Mouse (Mus musculus): ENCODE data around the gene Mapkap1.

The Mapkap1 gene

DNA sequence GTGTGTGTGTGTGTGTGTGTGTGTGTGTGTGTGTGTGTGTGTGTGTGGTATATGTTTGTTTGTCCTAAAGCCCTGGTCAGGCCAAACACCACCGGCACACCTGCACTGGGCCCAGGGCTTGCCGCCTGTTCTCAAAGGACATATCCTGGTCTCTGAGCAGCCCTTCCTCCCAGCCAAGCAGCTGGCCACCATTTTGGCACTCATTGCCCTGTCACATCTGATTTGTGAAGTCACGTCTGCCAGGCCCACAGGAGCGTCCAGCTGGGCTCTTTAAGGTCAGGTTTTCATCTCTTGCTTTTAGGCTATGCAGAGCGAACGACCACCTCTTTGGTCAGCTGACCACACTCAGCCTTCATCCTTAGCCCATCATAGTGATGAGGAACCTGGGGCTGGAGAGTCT, 223.9 kb downstream of the Mapkap1 start:
- no peak for DNase-seq (ENCODE audit: low spot score in 2 of 2)

DNA sequence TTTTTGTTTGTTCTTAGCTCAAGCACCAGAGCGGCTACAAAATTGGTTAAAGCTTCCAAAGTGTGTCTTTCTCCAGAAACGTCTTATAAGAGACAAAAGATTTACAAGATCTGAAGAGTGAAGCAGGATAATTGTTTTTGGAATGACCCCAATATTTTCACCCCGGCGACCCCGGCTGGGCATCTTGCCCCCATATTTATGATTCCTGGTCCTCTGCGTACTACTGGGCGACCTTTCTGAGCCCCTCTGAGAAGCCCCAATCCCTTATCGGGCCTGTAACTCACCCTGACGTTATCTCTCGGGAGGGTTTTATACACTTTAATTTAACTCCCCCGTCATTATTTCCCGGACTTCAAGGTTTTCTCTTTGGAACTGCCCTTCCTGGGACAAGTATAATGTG, 225.5 kb downstream of the Mapkap1 start:
- no peak for DNase-seq (ENCODE audit: low spot score in 2 of 2)

DNA sequence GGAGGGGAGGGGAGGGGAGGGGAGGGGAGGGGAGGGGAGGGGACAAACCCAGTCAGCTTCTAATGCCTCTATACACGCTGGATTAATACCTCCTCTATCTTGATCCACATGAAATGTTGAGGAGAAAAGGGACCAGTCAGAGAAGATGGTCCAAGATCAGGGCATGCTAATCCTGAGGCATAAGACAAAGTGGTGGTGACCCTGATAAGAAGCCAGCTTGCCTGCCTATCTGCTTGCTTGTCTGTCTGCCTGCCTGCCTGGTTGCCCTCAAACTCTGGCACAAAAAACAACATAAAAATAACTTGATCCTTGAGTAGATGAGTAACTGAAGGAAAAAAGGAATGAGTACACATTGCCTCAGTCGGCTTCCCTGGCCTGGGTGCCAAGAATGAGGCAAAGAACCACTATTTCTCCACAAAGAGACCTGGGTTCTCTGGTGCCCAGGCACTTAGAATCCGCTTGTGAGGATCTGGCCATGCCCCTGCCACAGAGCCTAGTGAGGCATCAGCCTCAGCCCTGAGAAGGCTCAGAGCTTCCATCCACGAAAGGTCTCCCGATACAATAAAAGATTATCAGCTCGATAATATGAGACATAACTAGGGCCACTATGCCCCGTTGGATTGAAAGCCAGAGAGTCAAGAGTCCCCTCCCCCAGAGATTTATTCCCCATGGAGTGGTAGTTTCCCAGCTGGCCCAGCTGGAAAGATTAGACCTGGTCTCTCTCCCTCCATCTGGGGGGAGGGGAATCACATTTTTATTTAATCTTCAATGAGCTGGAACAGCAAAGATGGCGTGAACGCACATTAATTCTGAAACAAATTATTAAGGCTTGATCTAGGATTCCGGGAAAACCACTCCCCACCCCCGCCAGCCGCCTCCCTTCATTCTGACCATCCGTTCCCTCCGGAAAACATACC, 228.9 kb downstream of the Mapkap1 start:
- DNase-seq (ENCODE audit: low spot score in 2 of 2): no peak

DNA sequence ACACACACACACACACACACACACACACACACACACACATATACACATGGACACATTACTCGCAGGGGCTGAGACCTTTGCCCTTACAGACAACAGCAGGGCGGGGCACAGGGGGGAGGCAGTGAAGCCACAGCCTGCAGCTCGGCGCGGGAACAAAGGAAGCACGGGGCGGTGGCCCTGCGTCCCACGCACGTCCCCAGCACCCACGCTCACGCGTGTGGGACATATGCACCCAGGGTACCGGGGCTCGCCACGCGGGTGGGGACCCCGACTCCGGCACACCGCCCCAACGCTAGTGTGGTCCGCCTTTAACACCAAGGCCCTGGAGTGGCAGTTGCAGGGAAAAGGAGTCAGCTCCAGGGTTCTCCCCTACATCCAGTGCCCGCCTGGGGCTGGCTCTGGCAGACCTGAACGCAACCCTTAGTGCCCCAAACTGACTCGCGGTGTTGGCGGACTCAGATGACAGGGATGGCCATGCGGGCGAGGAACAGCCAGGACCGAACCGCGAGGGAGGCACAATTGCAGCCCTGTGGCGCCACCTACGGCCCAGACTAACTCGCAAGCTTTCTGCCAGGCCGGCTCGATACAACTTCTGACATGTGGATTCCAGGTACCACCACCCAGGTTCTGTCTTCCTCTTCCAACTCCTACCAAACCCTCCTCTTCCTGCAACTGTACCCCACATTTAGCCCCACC, 232.5 kb downstream of the Mapkap1 start:
- DNase-seq (ENCODE audit: low spot score in 2 of 2): peak; percentile 61 to 88

DNA sequence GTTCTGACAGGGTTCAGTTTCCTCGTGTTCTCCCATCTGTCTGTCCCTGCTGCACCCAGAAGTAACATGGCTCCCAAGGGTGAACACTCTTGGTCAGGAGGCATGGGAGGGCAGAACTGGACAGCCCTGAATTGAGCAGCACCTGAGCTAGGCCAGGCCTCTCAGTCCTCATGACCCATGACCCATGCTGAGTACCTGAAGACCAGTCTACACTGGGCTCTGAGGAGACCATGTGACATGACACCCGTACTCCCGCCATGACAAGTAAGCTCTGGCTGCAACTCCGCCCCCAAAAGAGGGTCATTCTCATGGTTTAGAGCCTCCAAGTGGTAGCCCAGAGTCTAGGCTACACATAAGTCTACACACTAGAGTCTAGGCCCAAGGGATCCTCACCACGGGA, 233.2 kb downstream of the Mapkap1 start:
- no peak for DNase-seq (ENCODE audit: low spot score in 2 of 2)

DNA sequence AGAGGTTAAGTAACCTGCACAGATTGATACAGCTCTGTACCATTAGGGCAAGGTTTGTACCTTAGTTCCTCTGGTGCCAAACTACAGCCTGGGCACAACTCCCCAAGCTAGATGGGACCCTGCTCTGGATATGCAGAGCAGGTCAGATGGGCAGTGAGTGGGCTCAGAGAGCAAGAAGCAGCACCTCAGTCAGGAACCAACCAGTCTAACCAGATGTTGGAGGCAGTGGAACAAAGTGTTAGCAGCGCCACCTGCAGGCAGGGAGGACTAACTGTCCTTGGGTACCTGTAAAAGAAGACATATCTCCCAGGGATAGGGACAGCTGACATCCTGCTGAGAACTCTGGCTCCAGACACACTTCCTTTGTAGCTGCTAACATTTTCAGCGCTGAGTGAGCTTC, 235.8 kb downstream of the Mapkap1 start:
- peak; percentile 54 to 83 for DNase-seq (ENCODE audit: low spot score in 2 of 2)

DNA sequence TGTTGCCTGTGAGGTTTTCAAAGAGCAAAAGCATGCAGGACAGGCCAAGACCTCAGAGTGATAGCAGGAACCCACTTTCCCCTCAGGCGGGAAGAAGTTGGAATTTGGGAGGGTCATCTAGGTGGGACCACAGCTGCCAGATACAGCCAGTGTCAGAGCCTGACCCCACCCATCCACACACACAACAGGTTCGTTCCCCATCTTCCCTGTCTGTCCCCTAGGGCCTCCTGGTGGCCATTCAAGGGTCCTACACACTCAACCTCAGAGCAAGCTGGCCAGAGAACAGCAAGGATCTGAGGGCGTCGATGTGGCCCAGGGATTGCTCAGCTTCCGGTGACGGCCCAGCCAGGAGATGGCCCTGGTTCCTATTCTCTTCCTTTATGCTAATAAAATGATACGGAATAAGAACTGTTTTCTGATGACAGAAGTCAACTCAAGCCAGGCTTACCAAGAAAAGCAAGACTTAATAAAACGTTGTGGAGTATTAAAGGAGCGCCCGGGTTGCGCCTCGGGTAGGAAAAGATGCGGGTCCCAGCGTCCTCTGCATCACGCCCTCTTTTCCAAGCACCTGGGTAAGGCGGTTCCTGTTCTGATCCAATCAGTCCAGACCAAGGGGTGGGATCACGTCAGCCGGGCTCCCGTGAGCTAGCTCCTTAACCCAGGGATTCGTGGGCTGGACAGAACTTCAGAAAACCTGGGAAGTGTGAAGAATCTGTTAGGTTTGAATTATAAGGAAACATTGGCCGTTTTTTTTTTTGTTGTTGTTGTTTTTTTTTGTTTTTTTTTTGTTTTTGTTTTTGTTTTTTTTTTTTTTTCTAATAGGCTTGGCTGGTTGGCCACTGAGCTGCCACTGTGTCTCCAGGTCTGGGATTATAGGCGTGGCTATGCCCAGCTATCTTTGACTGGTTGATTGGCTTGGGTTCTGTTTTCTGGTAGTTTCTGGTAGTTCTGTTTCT, 238.3 kb downstream of the Mapkap1 start:
- DNase-seq (ENCODE audit: low spot score in 2 of 2): peak; percentile 24 to 71

DNA sequence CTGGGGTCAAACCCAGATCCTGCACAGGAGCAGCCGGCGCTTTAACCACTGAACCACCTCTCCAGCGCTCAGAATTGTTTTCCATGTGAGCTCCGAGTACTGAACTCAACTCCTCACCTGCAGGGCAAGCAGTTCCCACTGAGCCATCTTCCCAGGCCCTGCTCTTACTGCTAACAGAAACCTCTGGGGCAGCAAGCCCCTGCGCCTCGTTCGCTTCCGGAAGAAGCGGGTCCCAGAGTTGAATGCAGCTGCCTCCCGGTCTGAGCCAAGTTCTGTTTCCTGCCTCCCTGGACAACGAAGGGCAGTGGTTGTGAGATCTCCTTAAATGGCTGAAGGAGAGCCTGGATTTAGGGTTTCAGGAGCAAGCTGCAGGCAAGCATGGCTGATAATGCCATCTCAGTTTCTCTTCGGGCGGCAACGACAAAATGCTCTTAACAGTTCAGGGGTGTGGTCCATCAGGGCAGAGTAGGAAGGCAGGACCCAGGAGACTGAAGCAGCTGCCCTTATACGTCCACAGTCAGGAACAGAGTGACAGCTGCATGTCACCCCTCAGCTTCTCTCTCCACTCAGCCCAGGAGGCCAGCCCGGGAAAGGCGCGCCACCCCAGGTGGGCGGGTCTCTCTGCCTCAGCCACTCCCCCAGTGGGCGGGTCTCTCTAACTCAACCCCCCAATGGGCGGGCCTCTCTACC, 239.4 kb downstream of the Mapkap1 start:
- DNase-seq (ENCODE audit: low spot score in 2 of 2): peak; percentile 65 to 89

DNA sequence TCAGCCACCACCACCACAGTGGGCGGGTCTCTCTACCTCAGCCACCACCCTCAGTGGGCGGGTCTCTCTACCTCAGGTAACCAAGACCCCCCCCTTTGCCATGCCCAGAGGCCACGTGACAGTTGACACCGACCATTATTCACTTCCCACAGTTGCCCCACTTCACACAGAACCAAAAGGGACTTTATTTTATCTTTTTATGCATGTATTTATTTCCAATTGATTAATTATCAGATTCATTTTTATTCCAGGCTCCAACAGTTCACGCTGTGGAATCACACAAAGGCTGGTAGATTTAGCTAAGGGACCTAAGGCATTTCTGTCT, 239.9 kb downstream of the Mapkap1 start:
- DNase-seq (ENCODE audit: low spot score in 2 of 2): no peak

DNA sequence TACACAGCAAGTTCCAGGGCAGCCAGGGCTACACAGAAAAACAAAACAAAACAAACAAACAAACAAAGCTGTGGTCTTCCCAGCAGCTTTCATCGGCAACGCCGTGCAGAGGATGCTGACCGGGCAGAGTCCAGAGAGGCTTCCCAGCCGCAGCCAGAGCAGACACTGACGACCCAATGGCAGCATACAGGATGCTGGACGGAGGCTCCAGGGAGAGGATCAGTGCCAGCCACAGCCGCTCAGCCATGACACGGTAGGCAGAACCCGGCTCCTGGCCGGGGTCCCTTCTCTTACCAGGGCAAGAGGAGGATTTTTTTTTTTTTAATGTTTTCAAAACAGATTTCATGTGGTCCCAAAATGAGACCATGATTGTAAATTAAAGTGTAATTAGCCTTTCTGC, 240.8 kb downstream of the Mapkap1 start:
- no peak for DNase-seq (ENCODE audit: low spot score in 2 of 2)

DNA sequence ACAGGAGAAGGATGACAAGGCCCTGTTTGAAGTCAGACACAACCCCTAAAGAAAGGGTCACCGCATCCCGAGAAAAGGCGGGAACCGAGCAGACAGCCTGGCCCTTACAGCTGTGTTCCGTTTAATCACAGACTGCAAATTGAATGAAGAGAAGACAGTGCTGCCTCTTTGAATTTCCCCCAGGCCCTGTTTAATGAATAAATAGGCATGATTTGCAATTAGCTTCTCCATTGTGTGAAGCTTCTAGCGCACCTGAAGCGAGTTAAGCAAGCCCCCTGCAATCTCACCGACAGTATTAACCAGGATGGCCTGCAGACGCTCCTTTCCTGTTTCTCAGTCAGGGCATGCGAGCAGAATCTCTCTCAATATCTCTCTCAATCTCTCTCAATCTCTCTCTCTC, 261.2 kb downstream of the Mapkap1 start:
- DNase-seq (ENCODE audit: low spot score in 2 of 2): no peak

DNA sequence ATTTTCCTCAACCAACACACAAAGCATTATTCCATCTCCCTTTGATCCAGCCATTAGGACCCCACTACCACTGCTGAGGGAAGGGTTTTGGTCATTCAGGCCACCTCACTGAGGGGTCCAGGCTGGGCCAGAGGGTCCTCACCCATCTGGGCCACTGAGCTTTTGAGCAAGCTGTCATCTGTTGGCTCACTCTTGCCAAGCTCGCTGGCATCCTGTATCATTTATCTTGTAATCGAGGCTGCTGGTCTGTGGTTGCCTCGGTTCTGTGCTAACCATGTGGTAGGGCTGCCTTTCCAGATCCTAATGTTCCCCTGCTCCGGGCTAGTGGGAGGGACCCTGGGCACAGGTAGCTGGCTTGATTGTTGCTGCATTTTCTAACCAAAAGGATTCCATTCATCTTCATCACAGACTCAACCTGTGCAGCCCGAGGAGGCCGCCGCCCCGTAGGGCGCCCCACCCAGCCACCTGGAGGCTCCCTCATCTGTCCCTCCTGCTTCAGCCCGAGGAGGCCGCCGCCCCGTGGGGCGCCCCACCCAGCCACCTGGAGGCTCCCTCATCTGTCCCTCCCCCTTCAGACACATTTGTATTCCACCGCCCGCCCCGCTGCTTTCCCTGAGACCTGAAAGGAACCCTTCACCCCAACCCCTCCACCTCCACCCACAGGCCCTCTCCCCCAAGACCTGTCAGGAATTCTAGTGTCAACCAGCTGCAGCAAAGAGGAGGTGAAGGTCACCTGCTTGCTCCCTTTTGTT, 262.0 kb downstream of the Mapkap1 start:
- DNase-seq (ENCODE audit: low spot score in 2 of 2): peak in 1 of 2 experiments; percentile 30

DNA sequence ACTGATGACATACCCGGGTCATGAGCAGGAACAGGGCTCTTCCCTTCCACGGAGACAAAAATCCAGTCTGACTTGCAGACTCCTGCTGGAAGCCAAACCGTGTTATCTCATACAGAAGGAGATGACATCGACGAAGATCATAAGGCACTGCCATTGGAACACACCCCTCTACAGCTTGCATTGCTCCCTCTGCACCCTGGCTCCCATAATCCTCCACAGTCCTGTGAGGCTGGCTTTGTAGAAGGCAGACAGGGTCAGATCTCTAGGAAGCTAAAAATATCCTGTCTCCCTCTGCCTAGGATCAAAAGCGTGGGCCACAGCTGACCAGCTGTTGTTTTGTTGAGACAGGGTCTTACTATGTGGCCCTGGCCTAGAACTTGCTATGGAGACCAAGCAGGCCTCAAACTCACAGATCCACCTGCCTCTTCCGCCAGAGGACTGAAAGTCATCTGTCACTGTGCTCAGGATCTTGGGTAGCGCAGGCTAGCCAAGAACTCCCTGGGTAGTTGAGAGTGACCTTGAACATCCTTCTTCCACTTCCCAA, 262.7 kb downstream of the Mapkap1 start:
- no peak for DNase-seq (ENCODE audit: low spot score in 2 of 2)

DNA sequence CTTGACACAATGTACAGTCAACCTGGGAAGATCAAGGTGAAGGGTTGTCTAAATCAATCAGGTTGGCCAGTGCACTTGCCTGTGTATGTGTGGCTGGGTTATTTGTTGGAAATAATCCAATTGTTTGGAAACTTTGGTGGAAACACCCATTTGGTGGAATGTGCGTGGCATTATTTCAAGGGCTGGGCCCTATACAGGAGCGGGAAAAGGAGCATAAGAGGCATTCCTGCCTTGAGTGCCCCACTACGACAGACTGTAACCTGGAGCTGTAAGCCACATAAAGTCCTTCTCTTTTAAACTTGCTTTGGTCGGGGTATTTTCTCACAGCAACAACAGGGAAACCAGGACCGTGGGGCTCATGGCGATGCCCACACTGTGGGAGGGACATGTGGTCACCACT, 263.9 kb downstream of the Mapkap1 start:
- DNase-seq (ENCODE audit: low spot score in 2 of 2): no peak

DNA sequence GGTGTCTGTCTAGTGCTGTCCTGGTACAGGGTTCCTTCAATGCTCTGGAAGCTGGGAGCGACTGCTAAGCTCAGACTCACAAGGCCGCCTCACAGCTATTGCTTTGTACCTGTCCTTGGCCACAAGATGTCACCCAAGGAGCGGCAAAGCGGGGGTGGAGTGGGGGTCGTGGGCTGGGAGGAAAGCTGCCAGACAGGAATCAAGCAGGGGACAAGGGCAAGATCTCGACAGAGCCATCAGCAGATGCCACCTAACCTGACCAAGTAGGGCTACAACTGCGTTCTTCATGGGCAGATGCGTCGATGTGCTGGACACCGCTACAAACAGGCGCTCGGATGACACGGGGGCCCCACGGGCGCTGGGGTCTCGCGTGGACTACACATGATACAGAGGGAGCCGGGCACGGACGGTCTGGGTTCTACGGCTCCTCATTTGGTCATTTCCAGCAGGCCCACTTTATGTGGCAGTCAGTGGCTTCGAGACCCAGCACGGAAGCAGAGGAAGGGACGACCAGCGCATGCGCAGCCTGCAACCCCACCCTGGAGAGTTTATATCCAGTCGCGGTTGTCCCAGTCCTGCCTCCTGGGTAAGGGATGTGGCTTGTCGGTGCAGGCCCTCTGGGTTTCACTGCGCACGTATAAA, 264.9 kb downstream of the Mapkap1 start:
- peak in 1 of 2 experiments; percentile 54 for DNase-seq (ENCODE audit: low spot score in 2 of 2)

DNA sequence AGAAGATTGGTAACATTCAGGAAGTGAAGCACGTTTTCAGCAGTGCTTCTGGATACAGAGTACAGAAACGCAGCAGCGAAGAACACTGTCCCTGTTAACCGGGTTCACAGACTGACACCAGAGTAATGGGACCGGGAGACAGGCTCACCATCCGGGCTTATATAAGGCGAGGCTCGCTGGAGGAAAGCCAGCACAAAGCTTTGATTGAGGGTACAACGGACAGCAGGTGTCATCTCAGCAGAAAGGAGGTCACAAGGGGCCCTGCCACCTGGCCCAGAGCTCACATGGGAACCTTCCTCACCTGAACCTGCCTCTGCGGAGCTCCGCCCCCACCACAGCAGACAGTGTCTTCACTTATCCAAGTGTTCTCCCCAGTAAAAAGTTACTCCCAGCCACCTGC, 267.3 kb downstream of the Mapkap1 start:
- DNase-seq (ENCODE audit: low spot score in 2 of 2): no peak

Data from spleen, postnatal 10 days (tissue).